Mouse (Mus musculus) spleen, adult 2 months (tissue): ENCODE measurements at regions not wholly inside any gene's neighbourhood (a gene's known extent, or its start where the extent isn't known, plus 50 kb on each side); places are given as distances from the start of the nearest gene placed in this dataset.
"Not testable (repeated sequence)": the region's sequence is repeated elsewhere in the genome, so short reads cannot be mapped to it uniquely, and the experiment has no call there.

ENCODE experiments used
- DNase-seq, 2 experiments: peaks; one replicate each; pipeline versions ENCODE4 v3.0.0 to v3.0.0-alpha.2; 2012 to 2021; ENCODE audit warnings: low spot score in 2 of 2, low read depth in 1 of 2
- H3K27ac ChIP-seq: fragments of 200-500 bp; 2 replicates; pipeline ENCODE4 v1.5.1; 2012; ENCODE audit warnings: low read length, inconsistent platforms; ENCODE audit not compliant: insufficient read depth
- H3K27me3 ChIP-seq: fragments of 200-500 bp; 2 replicates; pipeline ENCODE4 v1.6.1; 2012; ENCODE audit warnings: mild to moderate bottlenecking, moderate library complexity, low read length, inconsistent platforms; ENCODE audit not compliant: control insufficient read depth, insufficient read depth
- H3K36me3 ChIP-seq: fragments of 200-500 bp; 2 replicates; pipeline ENCODE4 v1.6.1; 2012; ENCODE audit warnings: mild to moderate bottlenecking, low read length, inconsistent platforms; ENCODE audit not compliant: control insufficient read depth, insufficient read depth
- H3K4me1 ChIP-seq: fragments of 200-500 bp; 2 replicates; pipeline ENCODE4 v1.6.1; 2011; ENCODE audit warnings: inconsistent platforms; ENCODE audit not compliant: control insufficient read depth, insufficient read depth, insufficient read length
- H3K4me3 ChIP-seq: fragments of 200-500 bp; 2 replicates; pipeline ENCODE4 v1.5.1; 2011; ENCODE audit warnings: mild to moderate bottlenecking, inconsistent platforms; ENCODE audit not compliant: insufficient read depth, insufficient read length; ENCODE audit errors: extremely low read depth
- CTCF ChIP-seq: fragments of 200-500 bp; IDR thresholded peaks from 2 replicates; pipeline ENCODE4 v1.5.1; 2011; ENCODE audit warnings: mild to moderate bottlenecking, inconsistent platforms; ENCODE audit not compliant: insufficient read depth, insufficient read length, insufficient replicate concordance; ENCODE audit errors: extremely low read depth
- POLR2A ChIP-seq: fragments of 200-500 bp; IDR thresholded peaks from 2 replicates; pipeline ENCODE4 v1.6.1; 2011; ENCODE audit warnings: low read depth, low read length, inconsistent platforms
- WGBS: fragments of 180-500 bp; shearing (Covaris S2); methylation state at CpG from one replicate; pipeline ENCODE4 v1.1.7; 2018; 5-methylcytosine and 5-hydroxymethylcytosine counted together

GRCm38 (mm10) chr13:32426199-32426598 is 87.7 kb upstream of the Gmds start:
- TF ChIP-seq CTCF (no peak), POLR2A (no peak)
- WGBS: 89% methylated on average over 7 of the region's 7 CpGs
- no peaks in the 10 kb centered on the region for H3K4me1 ChIP-seq

GRCm38 (mm10) chr13:32424543-32424942 is 86.0 kb upstream of the Gmds start:
- H3K4me1 ChIP-seq, DNase-seq, H3K4me3 ChIP-seq, H3K27me3 ChIP-seq, H3K36me3 ChIP-seq, H3K27ac ChIP-seq: not testable (repeated sequence)
- 91% methylated on average over 9 of the region's 9 CpGs for WGBS

More at GRCm38 (mm10) chr13:32426199-32426598, 87.7 kb upstream of the Gmds start:
- Histone ChIP-seq H3K27ac (no peak overlapping the region), H3K27me3 (no peaks in the 10 kb centered on the region), H3K36me3 (no peaks in the 10 kb centered on the region), H3K4me3 (no peak overlapping the region)
- no peak for DNase-seq

- no peak for DNase-seq
- no peaks in the 10 kb centered on the region for H3K36me3 ChIP-seq
- 74% methylated on average over 2 of the region's 2 CpGs for WGBS
- H3K4me1 ChIP-seq: no peaks in the 10 kb centered on the region
- TF ChIP-seq POLR2A (no peak), CTCF (no peak)
- H3K27ac ChIP-seq: no peak overlapping the region
- H3K4me3 ChIP-seq: no peak overlapping the region
- no peaks in the 10 kb centered on the region for H3K27me3 ChIP-seq
Measured at GRCm38 (mm10) chr13:32422485-32422884, 83.9 kb upstream of the Gmds start.

GRCm38 (mm10) chr13:32419326-32419725 is 80.8 kb upstream of the Gmds start:
- no peak for TF ChIP-seq CTCF
- TF ChIP-seq POLR2A: no peak
- Histone ChIP-seq H3K4me3 (no peak overlapping the region), H3K27me3 (no peaks in the 10 kb centered on the region), H3K4me1 (no peaks in the 10 kb centered on the region), H3K36me3 (no peaks in the 10 kb centered on the region), H3K27ac (no peak overlapping the region)
- DNase-seq: no peak
- WGBS: 93% methylated on average over 6 of the region's 6 CpGs

GRCm38 (mm10) chr13:32418655-32419054 is 80.1 kb upstream of the Gmds start:
- TF ChIP-seq POLR2A: no peak
- TF ChIP-seq CTCF: no peak
- no peak for DNase-seq
- Histone ChIP-seq H3K36me3 (no peaks in the 10 kb centered on the region), H3K4me3 (no peak overlapping the region), H3K4me1 (no peaks in the 10 kb centered on the region), H3K27me3 (no peaks in the 10 kb centered on the region), H3K27ac (no peak overlapping the region)
- WGBS: 85% methylated on average over 2 of the region's 2 CpGs

GRCm38 (mm10) chr13:32417907-32418306 is 79.4 kb upstream of the Gmds start:
- Histone ChIP-seq H3K4me1 (no peaks in the 10 kb centered on the region), H3K27me3 (no peaks in the 10 kb centered on the region), H3K36me3 (no peaks in the 10 kb centered on the region), H3K27ac (no peak overlapping the region), H3K4me3 (no peak overlapping the region)
- no peak for DNase-seq
- TF ChIP-seq POLR2A (no peak), CTCF (no peak)

- Histone ChIP-seq H3K27ac (no peak overlapping the region), H3K36me3 (no peaks in the 10 kb centered on the region), H3K27me3 (no peaks in the 10 kb centered on the region), H3K4me3 (no peak overlapping the region), H3K4me1 (no peaks in the 10 kb centered on the region)
- TF ChIP-seq POLR2A: no peak
- TF ChIP-seq CTCF: peak; percentile 63; the same call in 1 of the 2 replicates
- WGBS: 56% methylated on average over 14 of the region's 14 CpGs
- peak in 1 of 2 experiments; percentile 36 for DNase-seq
Measured at GRCm38 (mm10) chr13:32411287-32411935, 72.9 kb upstream of the Gmds start.
